Mouse (Mus musculus) limb, embryonic 13.5 days (tissue): ENCODE data around the gene Slc6a11. TPM values are rescaled to one million over a fixed set of nuclear protein-coding genes. Genes with fewer than 3 reads are reported as not detected.

ENCODE experiments used
- ATAC-seq: fragments of 200-750 bp; cut with Nextera tagmentation; 2 replicates; pipeline ENCODE4 v1.8.0; 2017; ENCODE audit warnings: low read depth, moderate number of reproducible peaks, moderate TSS enrichment; ENCODE audit not compliant: low FRiP score
- H3K27ac ChIP-seq: fragments of 300-500 bp; sonication (generic); 2 replicates; pipeline ENCODE4 v1.5.1; 2015; ENCODE audit warnings: inconsistent platforms, mild to moderate bottlenecking, moderate library complexity
- H3K27me3 ChIP-seq: fragments of 300-500 bp; sonication (generic); 2 replicates; pipeline ENCODE4 v1.6.1; 2015; ENCODE audit warnings: mild to moderate bottlenecking, inconsistent platforms
- H3K36me3 ChIP-seq: fragments of 300-500 bp; sonication (generic); 2 replicates; pipeline ENCODE4 v1.6.1; 2015; ENCODE audit warnings: inconsistent platforms, mild to moderate bottlenecking, moderate library complexity
- H3K4me1 ChIP-seq: fragments of 300-500 bp; sonication (generic); 2 replicates; pipeline ENCODE4 v1.6.1; 2015; ENCODE audit warnings: inconsistent platforms
- H3K4me2 ChIP-seq: fragments of 300-500 bp; sonication (generic); replicated peaks from 2 replicates; pipeline ENCODE4 v1.6.1; 2015; ENCODE audit warnings: inconsistent platforms, mild to moderate bottlenecking, moderate library complexity
- H3K4me3 ChIP-seq: fragments of 300-500 bp; sonication (generic); 2 replicates; pipeline ENCODE4 v1.5.1; 2015; ENCODE audit warnings: moderate library complexity, mild to moderate bottlenecking, inconsistent platforms
- H3K9ac ChIP-seq: fragments of 300-500 bp; sonication (generic); 2 replicates; pipeline ENCODE4 v1.6.1; 2015; ENCODE audit warnings: mild to moderate bottlenecking, inconsistent platforms
- H3K9me3 ChIP-seq: fragments of 300-500 bp; sonication (generic); 2 replicates; pipeline ENCODE4 v1.6.1; 2016; ENCODE audit warnings: inconsistent platforms
- WGBS: fragments of 180-500 bp; shearing (Covaris S2); methylation state at CpG from one replicate; pipeline ENCODE4 v1.1.7; 2015; 5-methylcytosine and 5-hydroxymethylcytosine counted together
- polyA plus RNA-seq: library from polyadenylated mRNA; unstranded; fragments of >200 nt; fragmentation: Nextera tagmentation; extraction: Ambion mirVana; gene quantifications from 2 replicates; pipeline ENCODE4 v1.2.1, GENCODE M21; 2015

The Slc6a11 gene
- polyA plus RNA-seq, 1 experiment from 2014 or later = 0.25 TPM

- Histone ChIP-seq H3K27ac (no peak overlapping the region), H3K4me1 (no peaks in the 10 kb centered on the region), H3K4me2 (no peak overlapping the region), H3K36me3 (no peaks in the 10 kb centered on the region), H3K9me3 (no peaks in the 10 kb centered on the region), H3K9ac (no peak overlapping the region), H3K27me3 (no peaks in the 10 kb centered on the region), H3K4me3 (no peak overlapping the region)
- 47% methylated on average over 4 of the region's 4 CpGs for WGBS
- no peak for ATAC-seq
Measured at GRCm38 (mm10) chr6:114187121-114187520, 56.1 kb downstream of the Slc6a11 start.

GRCm38 (mm10) chr6:114188869-114189268 is 57.8 kb downstream of the Slc6a11 start:
- ATAC-seq = no peak
- Histone ChIP-seq H3K4me2 (no peak overlapping the region), H3K27ac (no peak overlapping the region), H3K9ac (no peak overlapping the region), H3K9me3 (no peaks in the 10 kb centered on the region), H3K4me1 (no peaks in the 10 kb centered on the region), H3K36me3 (no peaks in the 10 kb centered on the region), H3K4me3 (no peak overlapping the region), H3K27me3 (no peaks in the 10 kb centered on the region)
- WGBS = 77% methylated on average over 8 of the region's 8 CpGs

GRCm38 (mm10) chr6:114195998-114196397 is 65.0 kb downstream of the Slc6a11 start:
- H3K27ac ChIP-seq = no peak overlapping the region

DNA sequence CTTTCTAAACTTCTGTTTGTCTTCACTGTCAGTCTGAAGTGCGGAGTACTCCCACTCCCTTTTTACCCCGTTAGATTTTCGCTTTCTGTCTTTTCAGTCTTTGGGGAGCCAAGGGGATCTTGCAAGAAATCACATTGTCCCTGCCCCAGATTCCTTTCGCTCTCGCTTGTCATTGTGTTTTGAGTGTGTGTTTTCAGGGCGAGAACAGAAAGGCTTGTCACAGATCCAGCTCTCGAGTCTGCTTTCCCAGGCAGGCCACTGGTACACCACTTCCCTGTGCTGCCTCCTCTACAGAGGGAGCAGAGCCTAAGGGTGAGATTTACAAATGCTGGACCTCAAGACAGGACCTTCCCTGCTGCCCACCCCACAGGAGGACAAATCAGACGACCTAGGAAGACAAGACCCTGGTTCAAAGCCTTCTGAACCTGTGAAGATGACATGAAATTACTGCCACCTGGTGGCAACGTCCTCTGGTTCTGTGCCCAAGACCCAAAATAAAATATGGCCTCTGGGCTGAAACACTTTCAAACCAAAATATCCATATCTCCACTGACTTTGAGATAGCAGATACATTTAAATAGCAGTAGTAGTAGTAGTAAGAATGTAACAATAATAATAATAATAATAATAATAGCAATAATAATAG is 68.3 kb downstream of the Slc6a11 start:
- H3K9me3 ChIP-seq = no peaks in the 10 kb centered on the region
- H3K4me1 ChIP-seq = no peaks in the 10 kb centered on the region
- H3K27me3 ChIP-seq = no peaks in the 10 kb centered on the region
- H3K27ac ChIP-seq = no peak overlapping the region
- H3K4me2 ChIP-seq = no peak overlapping the region
- 69% methylated on average over 9 of the region's 9 CpGs for WGBS
- no peaks in the 10 kb centered on the region for H3K36me3 ChIP-seq
- no peak overlapping the region for H3K4me3 ChIP-seq
- ATAC-seq = no peak
- no peak overlapping the region for H3K9ac ChIP-seq

More at GRCm38 (mm10) chr6:114195998-114196397, 65.0 kb downstream of the Slc6a11 start:
- H3K27me3 ChIP-seq = no peaks in the 10 kb centered on the region
- no peaks in the 10 kb centered on the region for H3K9me3 ChIP-seq
- H3K36me3 ChIP-seq = no peaks in the 10 kb centered on the region
- H3K4me1 ChIP-seq = no peaks in the 10 kb centered on the region
- no peak for ATAC-seq
- no peak overlapping the region for H3K4me3 ChIP-seq
- H3K4me2 ChIP-seq = no peak overlapping the region
- no peak overlapping the region for H3K9ac ChIP-seq

GRCm38 (mm10) chr6:114204557-114204956 is 73.5 kb downstream of the Slc6a11 start:
- H3K36me3 ChIP-seq = no peaks in the 10 kb centered on the region
- H3K4me3 ChIP-seq = no peak overlapping the region
- 85% methylated on average over 3 of the region's 3 CpGs for WGBS
- ATAC-seq = no peak
- no peak overlapping the region for H3K27ac ChIP-seq
- H3K4me2 ChIP-seq = no peak overlapping the region
- no peaks in the 10 kb centered on the region for H3K4me1 ChIP-seq
- no peaks in the 10 kb centered on the region for H3K9me3 ChIP-seq
- no peaks in the 10 kb centered on the region for H3K27me3 ChIP-seq
- no peak overlapping the region for H3K9ac ChIP-seq

GRCm38 (mm10) chr6:114208296-114208695 is 77.3 kb downstream of the Slc6a11 start:
- no peak overlapping the region for H3K27ac ChIP-seq
- no peaks in the 10 kb centered on the region for H3K36me3 ChIP-seq
- no peak overlapping the region for H3K4me2 ChIP-seq
- no peak overlapping the region for H3K9ac ChIP-seq
- H3K4me1 ChIP-seq = no peaks in the 10 kb centered on the region
- H3K27me3 ChIP-seq = no peaks in the 10 kb centered on the region; the same call in 1 of the 2 replicates
- H3K4me3 ChIP-seq = no peak overlapping the region
- 92% methylated on average over 2 of the region's 2 CpGs for WGBS
- H3K9me3 ChIP-seq = no peaks in the 10 kb centered on the region
- no peak for ATAC-seq

DNA sequence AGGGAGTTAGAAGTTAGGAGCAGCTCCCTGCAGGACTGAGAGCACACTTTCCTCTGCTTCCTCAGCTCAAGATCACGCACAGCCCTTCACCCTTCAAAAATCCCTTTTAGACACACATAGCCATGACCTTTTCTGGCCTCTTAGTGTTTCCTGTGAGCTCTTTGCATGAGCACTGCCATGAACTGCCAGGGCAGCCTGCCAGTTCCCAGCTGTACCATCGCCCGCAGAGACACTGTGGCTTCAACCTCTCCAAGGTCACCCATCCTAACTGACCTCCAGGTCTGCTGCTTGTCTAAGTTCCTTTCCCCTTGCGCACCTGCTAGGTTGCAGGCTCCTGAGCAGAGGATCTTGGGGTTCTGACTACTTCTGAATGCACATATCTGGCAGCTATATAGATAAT is 83.4 kb downstream of the Slc6a11 start:
- Histone ChIP-seq H3K4me3 (no peak overlapping the region), H3K27me3 (peaks cover 10% of the 10 kb centered on the region), H3K9me3 (no peaks in the 10 kb centered on the region), H3K36me3 (no peaks in the 10 kb centered on the region), H3K4me1 (no peaks in the 10 kb centered on the region), H3K27ac (no peak overlapping the region), H3K4me2 (no peak overlapping the region), H3K9ac (no peak overlapping the region)
- ATAC-seq = no peak
- 82% methylated on average over 4 of the region's 4 CpGs for WGBS

DNA sequence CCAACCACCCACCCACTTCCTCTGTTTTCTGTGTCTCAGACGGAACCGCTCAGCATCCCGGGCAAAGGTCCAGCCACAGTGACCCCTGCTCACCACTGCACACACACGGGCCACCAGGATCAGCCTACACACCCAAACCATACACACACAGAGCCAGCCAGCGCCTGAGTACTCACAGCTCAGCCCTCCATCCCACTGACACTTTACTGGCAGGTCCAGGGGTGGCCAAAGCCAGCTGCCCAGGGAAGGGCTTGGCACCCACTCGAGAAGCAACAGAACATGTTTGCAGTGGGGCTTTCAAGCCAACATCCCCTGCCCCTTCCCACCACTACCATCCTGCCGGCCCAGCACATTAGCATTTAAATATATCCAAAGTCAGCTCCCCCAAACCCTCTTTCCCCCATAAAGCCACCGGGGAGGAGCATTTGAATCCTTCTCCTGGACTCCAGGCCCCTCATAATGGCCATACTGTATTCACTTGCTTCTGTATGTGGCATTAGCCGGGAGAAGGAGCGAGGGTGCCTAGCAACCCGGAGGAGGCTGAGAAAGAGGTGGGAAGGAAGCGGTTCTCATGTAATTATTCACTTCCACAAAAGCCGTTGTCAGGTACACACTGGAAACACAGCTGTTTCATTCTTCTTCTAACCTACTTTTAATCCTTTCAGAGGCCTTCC is 85.8 kb downstream of the Slc6a11 start:
- 61% methylated on average over 13 of the region's 13 CpGs for WGBS
- no peaks in the 10 kb centered on the region for H3K9me3 ChIP-seq
- peaks cover 14% of the 10 kb centered on the region for H3K27me3 ChIP-seq
- no peaks in the 10 kb centered on the region for H3K4me1 ChIP-seq
- H3K4me2 ChIP-seq = no peak overlapping the region
- no peaks in the 10 kb centered on the region for H3K36me3 ChIP-seq
- H3K27ac ChIP-seq = no peak overlapping the region
- no peak overlapping the region for H3K4me3 ChIP-seq
- no peak for ATAC-seq
- H3K9ac ChIP-seq = no peak overlapping the region

DNA sequence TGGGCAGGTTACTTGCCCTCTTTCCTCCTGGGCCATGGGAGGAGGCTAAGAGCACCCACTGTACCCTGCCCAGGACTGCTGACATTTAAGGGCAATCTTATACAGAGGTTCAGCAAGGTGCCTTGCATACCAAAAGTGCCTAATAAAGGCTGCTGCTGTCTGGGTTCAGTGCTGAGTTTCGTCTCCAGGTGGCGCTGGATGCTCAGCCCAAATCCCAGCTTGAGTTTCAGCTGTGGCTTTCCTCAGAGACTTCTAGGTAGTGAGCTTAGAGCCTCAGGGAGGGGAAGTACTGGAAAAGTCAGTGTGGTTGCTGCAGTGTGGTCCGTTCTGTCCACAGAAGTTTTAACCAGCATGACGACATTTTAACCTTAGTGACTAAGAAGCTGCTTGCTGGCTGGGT is 93.4 kb downstream of the Slc6a11 start:
- Histone ChIP-seq H3K36me3 (no peaks in the 10 kb centered on the region), H3K27me3 (peaks cover 17% of the 10 kb centered on the region; the same call in 1 of the 2 replicates), H3K9me3 (no peaks in the 10 kb centered on the region), H3K27ac (no peak overlapping the region), H3K4me2 (no peak overlapping the region), H3K9ac (no peak overlapping the region), H3K4me3 (no peak overlapping the region), H3K4me1 (0 out of 2 replicates have a peak, but pooled peaks cover 7% of the 10 kb centered on the region)
- no peak for ATAC-seq
- 21% methylated on average over 4 of the region's 4 CpGs for WGBS

- Histone ChIP-seq H3K27me3 (0 out of 2 replicates have a peak, but pooled peaks cover 10% of the 10 kb centered on the region), H3K4me3 (no peak overlapping the region), H3K9me3 (no peaks in the 10 kb centered on the region), H3K4me2 (no peak overlapping the region), H3K4me1 (0 out of 2 replicates have a peak, but pooled peaks cover 7% of the 10 kb centered on the region), H3K9ac (no peak overlapping the region), H3K36me3 (no peaks in the 10 kb centered on the region), H3K27ac (no peak overlapping the region)
- WGBS = 1% methylated on average over 2 of the region's 2 CpGs
- no peak for ATAC-seq
Measured at GRCm38 (mm10) chr6:114227378-114227777, 96.3 kb downstream of the Slc6a11 start.

DNA sequence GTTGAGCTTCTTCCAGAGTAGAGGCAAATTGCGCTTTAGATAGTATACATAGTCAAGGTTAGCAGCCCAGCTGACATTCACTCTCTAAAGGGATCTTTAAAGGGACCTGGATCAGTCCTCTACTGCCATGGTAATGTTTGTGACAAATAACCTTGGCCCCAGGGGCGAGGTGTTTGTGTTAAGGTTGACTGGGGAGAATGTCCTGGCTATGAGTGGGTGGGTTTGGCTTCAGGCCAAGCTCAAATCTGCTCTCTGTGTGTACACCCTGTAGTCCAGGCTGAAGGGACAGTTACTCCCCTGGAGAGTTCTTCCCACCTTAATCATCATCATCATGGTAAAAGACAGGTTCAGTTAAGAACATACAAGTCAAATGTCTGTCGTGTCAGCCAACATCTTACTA is 97.2 kb downstream of the Slc6a11 start:
- H3K36me3 ChIP-seq = no peaks in the 10 kb centered on the region
- WGBS = 80% methylated on average over 3 of the region's 3 CpGs
- H3K27me3 ChIP-seq = 0 out of 2 replicates have a peak, but pooled peaks cover 10% of the 10 kb centered on the region
- no peak for ATAC-seq
- H3K27ac ChIP-seq = no peak overlapping the region
- no peak overlapping the region for H3K9ac ChIP-seq
- 0 out of 2 replicates have a peak, but pooled peaks cover 7% of the 10 kb centered on the region for H3K4me1 ChIP-seq
- H3K4me3 ChIP-seq = no peak overlapping the region
- no peak overlapping the region for H3K4me2 ChIP-seq
- no peaks in the 10 kb centered on the region for H3K9me3 ChIP-seq

- H3K27me3 ChIP-seq = peaks cover 14% of the 10 kb centered on the region
- no peak overlapping the region for H3K27ac ChIP-seq
- 33% methylated on average over 5 of the region's 6 CpGs for WGBS
- no peak overlapping the region for H3K9ac ChIP-seq
- no peak for ATAC-seq
- H3K4me3 ChIP-seq = no peak overlapping the region
- no peak overlapping the region for H3K4me2 ChIP-seq
- no peaks in the 10 kb centered on the region for H3K36me3 ChIP-seq
- no peaks in the 10 kb centered on the region for H3K9me3 ChIP-seq
- H3K4me1 ChIP-seq = no peaks in the 10 kb centered on the region
Measured at GRCm38 (mm10) chr6:114238892-114239644, 108.0 kb downstream of the Slc6a11 start.
